Mouse (Mus musculus) liver, adult (tissue): ENCODE data around the gene Rack1.

Experiments
- GATA4 ChIP-seq: IDR thresholded peaks from 2 replicates; pipeline ENCODE4 v1.6.1; 2014; ENCODE audit warnings: mild to moderate bottlenecking, low read length; ENCODE audit not compliant: insufficient replicate concordance

Gene Rack1

DNA sequence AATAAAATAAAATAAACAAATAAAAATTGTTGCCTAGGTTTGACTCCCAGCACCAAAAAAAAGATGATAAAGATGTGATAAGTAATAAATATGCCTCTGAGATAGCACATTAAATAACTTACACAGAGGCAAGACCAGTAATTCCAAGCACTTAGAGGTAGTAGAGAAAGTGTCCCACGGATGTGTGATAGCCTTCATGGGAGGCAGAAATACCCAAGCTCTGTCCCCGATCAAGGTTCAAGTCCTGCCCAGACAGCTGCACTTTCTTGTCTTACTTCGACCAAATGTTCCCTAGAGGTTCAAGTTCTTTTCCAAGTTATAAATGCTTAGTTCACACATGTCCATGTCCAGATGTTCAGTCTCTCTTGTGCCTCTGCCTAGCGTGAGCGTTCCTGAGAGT is 10.9 kb upstream of the Rack1 start:
- no peak for TF ChIP-seq GATA4

DNA sequence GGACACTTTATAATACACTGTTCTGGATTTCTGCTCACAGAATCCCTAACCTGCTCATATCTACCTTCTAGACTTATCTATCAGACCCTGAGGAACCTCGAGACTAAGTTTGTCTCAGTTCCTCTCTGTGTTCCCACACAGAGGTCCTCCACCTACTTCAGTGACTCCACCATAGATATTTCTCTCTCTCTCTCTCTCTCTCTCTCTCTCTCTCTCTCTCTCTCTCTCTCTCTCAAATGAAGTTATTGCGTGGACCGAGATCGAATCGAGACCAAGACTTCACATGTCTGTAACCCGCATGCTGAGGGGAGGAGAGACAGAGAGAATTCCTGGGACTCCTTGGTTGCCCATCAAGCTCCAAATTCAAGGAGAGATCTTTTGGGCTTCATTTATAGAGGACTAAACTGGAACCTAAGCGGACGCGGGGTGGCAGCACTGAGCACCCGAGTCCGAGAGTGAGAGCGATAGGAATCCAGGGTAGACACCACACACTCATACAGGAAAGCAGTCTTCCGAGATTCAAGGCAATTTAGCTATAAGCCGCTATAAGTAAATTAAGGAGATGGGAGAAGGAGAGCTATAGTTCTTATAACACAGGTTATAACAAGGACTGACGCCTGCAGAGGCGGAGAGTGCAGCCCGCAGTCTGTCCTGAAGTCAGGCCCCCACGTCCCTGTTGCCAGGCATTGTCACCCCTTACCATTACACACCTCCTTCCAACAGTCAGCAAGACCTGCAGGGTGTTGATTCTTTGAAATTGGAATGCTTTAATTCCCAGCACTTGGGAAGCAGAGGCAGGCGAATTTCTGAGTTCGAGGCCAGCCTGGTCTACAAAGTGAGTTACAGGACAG is 9.9 kb upstream of the Rack1 start:
- no peak for TF ChIP-seq GATA4

DNA sequence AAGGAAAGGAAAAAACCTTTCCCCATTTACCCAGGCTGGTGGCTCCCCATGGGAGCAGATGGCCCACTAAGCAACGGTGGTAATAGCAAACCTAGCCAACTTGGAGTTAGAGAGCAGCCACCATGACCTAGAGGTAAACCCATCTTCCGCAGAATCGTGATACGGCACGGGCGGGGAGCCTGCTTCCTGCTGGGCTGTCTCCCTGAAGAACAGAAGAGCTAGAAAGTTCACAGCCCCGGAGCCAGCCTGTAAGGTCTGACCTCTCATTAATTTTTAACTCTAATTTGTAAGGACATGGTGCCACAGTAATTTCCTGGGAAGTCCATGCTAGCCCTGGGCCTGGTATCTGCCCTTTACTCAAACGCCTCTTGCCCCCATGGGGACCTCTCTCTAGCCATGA is 9.2 kb upstream of the Rack1 start:
- no peak for TF ChIP-seq GATA4

DNA sequence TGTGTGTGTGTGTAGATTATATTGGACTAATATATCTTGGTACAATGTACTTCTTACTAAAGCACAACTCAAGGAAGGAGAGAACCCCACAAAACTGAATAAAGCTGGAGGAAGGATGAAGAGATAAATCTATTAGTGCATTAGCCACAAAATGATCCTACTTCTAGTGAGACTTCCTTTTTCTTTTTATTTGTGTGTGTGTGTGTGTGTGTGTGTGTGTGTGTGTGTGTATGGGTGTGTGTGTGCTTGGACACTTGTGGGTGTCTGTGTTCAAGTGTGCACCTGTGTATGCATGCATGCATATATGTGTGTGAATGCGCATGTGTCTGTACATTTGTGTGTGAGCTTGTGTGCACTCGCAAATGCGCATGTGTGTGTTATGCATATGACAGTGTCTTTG is 6.9 kb upstream of the Rack1 start:
- no peak for TF ChIP-seq GATA4

DNA sequence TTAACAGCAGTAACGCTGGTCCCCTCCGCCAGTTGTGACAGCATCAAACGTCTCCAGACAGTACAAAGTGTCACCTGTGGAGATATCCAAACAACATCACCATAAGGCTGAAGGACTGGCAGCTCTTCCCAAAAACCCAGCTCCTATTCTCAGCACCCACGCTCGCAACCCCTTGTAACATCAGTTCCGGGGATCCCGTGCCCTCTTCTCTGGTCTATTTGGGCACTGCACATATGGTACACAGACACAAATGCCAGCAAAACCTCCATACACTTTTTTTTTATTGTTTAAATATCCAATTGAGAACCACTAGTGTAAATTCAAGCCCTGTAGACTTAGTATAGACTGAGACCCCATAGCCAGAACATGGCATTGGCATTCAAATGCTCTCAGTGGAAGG is 4.9 kb upstream of the Rack1 start:
- no peak for TF ChIP-seq GATA4

DNA sequence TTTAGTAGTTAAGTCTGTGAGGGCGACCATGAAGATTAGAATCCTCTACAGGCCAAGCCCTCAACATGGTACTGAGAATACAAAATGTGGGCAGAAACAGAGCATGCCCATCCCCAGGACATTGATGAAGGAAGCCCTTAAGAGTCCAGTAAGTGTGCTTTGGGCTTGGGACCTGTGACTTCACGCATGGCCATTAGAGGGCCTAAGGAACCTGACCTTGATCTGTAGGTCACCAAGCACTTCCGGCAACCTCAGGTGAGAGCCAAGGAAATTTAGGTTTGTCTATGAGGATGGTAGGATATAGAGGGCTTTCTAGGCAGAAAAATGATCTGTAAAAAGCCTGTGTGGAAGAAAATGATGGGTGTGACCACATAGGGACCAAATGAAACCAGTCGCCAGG is 3.8 kb upstream of the Rack1 start:
- TF ChIP-seq GATA4, result no peak

DNA sequence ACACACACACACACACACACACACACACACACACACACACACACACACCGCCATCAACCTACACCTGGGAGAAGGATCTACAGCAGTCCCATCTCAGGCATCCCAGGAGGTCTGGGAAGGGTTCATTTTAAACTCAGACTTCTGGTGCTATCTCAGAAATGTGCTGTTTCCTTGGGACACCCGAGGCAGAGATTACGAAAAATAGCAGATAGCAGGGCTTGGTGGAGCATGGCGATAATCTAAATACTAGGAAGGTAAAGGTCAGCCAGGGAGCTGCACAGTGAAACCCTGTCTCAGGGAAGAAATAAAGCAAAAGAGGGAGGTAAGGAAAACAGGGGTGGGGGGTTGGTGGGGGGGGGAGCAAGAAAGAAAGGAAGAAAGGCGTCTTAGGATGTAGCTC is 2.8 kb upstream of the Rack1 start:
- no peak for TF ChIP-seq GATA4

DNA sequence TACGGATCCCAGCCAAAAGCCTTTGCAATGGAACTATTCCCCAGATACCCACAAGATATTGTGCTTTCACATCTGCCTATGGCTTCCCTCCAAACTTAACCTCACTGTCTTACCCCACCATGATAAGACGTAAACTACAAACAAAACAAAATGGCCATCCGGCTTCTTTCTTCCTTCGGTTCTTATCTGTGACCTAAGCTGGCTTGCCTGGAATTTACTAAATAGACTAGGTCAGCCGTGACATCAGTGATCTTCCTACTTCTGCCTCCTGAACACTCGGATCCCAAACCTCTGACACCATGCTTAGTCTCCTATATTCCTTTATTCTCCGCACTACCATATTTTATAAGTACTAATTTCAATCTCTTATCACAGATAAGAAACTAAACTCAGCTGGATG is 1.8 kb upstream of the Rack1 start:
- TF ChIP-seq GATA4, result no peak

DNA sequence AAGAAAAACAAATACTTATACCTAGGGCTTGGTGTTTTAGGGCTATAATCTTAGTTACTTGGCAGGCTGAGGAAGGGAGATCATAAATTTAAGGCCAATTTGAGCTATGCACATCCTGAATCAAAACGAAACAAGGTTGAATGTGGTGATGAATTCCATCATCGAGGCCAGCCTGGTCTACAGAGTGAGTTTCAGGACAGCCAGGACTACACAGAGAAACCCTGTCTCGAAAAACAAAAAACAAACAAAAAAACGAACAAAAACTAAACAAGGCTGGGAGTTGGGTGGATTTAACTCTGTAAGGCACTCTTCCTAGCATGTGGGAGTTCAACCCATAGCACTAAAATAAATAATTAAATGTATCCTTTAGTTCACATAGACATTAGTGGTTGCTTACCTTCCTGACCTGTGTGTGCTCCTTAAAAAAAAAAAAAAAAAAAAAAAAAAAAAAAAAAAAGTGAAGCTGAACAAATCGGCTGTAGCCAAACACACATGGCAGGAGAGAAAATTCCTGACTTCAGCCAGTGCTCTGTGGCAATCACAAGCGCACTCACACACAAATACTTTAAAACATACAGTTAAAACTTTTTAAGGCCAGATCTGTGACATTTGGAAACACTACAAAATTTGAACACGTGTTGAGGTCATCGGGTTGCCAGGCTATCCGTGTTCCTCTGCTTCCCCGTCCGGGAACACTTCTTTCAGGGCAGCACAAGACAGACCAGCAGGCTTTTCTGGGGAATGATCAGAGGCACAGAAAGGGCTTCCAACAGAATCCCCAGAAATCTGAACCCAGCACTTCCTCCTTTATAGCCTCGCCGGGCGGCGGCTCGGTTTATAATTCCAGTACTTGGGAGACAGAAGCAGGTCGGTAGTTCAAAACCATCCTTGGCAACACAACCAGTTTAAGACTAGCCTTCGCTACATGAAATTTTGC is 880 bp upstream of the Rack1 start:
- no peak for TF ChIP-seq GATA4

DNA sequence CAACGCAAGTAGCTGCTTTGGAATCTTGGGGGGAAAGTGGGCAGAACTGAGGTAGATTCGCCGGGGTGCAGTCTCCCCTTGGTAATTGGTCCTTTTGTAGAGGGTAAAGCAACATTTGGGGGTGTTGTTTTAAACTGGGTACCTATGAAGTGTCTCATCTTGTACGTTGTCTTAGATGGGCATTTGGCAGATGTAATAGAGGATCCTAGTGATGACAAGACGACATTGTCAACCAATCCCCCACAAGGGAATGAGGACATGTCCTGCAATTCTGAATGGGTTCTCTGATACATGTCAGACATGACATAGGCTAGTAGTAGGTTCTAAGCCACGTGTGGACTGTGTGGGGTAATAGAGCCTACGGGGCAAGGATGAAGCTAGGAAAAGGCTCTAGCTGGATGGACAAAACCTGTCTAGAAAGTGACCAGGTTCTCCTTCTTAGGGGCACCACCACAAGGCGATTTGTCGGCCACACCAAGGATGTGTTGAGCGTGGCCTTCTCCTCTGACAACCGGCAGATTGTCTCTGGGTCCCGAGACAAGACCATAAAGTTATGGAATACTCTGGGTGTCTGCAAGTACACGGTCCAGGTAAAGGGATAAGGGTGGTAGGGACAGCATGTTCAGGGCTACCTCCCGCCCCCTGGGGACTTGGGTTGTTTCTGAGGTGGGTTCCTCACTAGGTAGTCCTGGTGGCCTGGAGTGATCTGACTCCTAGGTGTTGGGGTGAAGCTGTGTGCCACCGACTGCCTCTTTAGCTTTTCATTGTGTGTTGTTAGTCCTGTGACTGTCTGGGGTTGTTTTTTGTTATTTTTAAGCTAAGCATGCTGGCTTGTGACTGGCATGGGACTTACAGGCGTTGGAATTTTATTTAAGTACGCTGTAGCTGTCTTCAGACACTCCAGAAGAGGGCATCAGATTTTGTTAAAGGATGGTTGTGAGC is 2.0 kb downstream of the Rack1 start:
- no peak for TF ChIP-seq GATA4

DNA sequence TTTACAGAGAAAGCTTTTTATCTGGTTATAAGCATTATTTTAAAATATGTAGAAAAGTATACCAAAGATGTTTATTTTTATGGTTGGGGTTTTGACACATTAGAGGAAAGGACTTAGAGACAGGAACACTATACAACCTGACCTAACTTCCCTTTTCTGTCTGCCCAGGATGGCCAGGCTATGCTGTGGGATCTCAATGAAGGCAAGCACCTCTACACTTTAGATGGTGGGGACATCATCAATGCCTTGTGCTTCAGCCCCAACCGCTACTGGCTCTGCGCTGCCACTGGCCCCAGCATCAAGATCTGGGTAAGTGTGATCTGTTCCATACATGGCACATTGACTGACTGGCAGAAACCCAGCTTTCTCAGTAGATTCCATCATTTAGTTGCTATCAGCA is 3.9 kb downstream of the Rack1 start:
- TF ChIP-seq GATA4, result no peak

DNA sequence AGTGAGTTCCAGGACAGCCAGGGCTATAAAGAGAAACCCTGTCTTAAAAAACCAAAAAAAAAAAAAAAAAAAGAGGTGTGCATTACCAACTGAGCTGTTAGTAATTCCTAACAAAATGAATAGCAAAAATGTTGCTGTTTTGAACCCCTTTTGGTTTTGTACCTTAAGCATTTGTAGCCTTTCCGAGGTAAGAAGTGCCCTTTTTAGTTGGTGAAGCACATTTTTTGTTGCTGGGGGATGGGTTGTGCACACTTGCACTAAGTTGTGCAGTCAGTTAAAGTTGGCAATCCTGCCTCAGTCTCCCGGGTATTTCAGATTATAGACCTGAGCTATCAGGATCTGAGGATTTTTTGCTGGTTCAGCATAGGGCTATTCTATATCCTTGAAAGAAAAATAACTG is 4.8 kb downstream of the Rack1 start:
- no peak for TF ChIP-seq GATA4

DNA sequence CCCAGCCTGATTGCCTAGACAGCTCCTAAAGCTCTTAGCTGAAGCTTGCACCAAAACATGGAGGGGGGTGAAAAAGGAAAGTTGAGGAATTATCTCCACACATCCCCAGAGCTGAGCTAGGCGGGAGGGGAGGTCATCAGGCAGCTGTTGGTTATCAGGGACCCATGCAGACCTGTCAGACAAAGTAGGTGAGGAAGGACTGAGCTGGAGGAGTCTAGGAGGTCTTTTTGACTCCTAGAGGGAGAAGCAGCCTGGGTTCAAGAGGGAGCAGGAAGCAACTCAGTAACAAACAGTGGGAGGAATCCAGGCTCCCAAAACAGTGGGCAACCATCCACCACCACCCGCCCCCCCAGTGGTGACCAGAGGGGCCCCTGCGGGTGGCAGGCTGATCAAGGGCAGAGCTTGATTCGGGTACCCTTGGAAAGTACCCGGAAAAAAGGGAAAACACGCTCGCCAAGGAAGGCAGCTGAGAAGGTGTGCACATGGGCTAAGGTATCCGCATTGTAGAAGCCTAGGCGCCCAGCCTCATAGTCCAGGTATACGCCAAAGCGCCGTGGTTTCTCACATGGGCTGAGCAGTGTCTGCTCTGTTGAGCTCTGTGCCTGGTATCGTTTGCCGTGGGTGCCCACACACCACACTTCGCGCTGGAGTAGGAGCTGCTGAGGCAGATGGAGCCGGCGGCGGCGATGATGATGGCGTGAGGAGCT is 6.9 kb downstream of the Rack1 start:
- TF ChIP-seq GATA4, result no peak

DNA sequence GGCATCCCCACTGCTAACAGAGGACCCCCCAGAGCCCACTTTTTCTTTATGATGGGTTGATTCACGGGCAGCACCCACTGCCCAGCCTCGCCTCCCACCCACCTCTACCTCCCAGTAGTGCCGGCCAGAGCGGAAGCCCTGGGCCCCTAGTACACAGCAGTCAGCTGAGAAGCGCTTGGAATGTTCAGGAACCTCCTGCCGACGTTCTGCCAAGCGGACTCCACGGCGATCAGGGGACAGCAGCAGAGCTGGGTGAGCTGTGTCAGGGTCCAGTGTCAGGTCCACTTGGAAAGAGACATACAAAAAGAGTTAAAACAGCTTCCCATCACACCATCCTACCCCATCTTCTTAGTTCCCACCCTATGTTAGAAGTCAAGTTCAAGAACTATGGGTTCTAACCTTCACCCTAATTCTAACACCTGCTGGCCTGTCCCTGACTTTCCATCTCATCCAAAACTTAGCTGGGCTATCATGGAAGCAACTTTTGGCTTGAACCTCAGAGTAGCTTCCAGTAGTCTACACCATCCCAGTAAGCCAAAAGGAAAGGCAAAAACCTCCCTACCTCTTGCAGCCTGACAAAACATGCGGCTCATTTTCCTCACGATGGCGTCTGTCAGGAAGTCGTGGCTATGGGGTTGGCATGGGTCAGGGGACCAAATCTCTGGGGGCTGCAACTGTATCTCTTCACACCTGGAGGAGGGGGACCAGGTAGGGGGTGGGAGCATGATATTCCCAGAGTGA is 7.6 kb downstream of the Rack1 start:
- no peak for TF ChIP-seq GATA4

DNA sequence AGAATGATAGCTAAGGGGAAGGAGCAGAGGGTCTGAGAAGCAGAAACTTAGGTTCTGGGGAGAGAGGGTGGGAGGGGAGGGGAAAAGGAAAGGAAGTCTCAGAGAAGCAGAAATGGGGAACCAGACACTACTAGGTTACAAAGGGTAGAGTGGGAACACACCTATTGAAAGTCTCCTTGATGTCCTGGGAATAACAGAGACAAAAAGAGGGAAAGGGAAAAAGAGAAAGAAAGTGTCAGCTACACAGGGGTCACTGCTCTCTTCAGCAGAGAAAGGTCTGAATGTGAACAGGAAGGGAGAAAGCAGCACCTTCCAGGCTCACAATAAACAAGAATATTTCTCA is 8.1 kb downstream of the Rack1 start:
- TF ChIP-seq GATA4, result no peak
